Mouse (Mus musculus) ovary, adult 2 months (tissue): ENCODE results near the gene Alg1. TPM values are rescaled to one million over a fixed set of nuclear protein-coding genes. Genes with fewer than 3 reads are reported as not detected.

Experiments
- polyA plus RNA-seq: library from polyadenylated mRNA; depleted of rRNA; stranded (reverse); fragments of >200 nt; gene quantifications from 2 replicates; pipeline ENCODE4 v1.2.3, GENCODE M21; 2012; rRNA removed

Alg1 gene
- polyA plus RNA-seq = 81.5 and 85.5 TPM in 2 replicates

DNA sequence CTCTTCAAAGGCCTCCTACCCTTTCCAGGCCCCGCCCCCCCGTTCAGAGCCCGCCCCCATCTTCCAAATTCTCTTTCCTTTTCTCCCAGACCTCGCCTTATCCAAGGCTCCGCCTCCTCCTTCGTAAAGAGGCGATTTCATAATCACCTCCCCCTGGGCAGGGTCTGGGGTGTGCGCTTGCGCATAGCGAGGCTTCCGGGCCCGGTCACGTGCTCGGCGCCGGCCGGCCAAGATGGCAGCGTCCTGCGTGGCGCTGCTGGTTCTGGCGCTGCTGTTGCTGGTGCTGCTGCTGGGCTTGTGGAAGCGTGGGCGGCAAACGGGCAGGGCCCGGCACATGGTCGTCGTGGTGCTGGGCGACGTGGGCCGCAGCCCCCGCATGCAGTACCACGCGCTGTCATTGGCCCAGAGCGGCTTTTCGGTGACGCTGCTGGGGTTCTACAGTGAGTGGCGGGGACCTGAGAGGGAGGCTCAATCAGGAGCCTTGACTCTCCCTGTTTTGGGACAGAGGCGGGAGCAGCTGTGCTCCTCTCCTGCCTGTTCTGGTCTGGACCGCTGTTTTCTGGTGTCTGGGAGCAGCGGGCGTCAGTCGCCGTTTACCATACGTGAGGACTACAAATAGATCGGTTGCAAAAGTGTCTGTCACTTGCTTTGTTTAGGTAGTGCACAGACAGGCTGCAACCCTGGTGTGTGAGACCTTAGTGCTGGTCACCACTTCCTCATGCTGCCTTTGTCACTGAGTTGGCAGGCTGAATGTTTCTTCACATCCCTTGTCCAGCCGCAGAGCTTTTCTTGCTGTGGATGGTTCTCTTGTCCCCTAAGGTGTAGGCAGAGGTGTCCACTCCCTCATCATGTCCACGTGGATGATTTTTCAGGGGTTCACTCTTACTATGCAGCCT lies at the start of gene Alg1:
TSS of gene Alg1 (plus strand) at position 204 of the 896 bp plus-strand sequence.

DNA sequence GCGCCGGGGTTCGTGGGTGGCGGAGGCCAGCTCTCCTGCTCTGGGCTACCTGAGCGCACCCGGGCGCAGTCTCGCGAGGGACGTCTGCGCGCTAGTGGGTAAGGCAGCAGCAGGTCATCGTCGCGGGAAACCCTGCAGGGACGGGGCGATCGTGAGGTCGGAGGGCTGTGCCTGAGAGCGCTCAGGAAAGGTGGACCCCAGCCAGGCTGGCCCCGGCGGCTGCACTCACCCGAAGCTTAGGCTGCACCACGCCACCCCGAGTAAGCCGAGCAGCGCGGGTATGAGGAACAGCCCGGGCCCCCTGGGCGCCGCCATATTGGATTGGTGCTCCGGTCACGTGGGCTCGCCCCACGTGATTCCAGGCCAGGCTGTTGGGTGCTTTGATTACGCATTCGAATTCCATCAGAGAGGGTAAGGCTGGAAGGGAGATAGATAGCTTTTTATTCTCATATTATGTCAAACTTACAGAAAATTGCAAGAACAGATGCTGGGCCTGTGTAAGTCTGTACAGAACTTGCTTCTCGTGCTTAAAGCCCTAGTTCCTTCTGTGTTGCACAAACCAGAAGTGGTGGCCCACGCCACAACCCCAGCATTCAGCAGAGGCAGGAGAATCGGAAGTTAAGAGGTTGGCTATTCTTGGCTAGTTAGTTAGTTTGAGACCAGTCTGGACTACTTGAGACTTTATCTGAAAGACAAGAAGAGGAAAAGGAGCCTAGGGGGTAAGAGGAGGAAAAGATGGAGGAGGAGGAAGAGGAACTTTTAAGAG lies 29.6 kb upstream of the Alg1 start, which contains the start of gene Nagpa:
TSS of gene Nagpa (minus strand) at position 345 of the 766 bp plus-strand sequence.

DNA sequence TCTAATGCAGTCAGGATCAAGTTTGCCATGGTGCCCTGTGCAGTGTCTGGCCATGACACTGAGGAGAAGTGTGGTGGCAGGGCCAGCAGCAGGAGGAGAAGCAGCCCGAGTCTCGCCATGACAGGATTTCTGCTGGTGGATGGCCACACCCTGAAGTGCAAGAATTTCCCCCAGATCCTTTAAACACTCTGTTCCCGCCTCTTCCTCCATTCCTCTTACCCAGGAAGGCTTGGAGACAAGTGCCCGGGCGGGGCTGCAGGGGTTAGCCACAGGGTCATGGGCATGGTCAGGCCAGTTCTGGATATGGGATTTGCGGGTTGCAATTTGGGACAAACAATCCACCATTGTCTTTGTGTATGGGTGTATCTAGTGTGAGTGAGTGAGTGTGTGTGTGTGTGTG lies 11.3 kb upstream of the Alg1 start, which contains the start of gene AU021092:
TSS of gene AU021092 (minus strand) at position 160 of the 400 bp plus-strand sequence.

DNA sequence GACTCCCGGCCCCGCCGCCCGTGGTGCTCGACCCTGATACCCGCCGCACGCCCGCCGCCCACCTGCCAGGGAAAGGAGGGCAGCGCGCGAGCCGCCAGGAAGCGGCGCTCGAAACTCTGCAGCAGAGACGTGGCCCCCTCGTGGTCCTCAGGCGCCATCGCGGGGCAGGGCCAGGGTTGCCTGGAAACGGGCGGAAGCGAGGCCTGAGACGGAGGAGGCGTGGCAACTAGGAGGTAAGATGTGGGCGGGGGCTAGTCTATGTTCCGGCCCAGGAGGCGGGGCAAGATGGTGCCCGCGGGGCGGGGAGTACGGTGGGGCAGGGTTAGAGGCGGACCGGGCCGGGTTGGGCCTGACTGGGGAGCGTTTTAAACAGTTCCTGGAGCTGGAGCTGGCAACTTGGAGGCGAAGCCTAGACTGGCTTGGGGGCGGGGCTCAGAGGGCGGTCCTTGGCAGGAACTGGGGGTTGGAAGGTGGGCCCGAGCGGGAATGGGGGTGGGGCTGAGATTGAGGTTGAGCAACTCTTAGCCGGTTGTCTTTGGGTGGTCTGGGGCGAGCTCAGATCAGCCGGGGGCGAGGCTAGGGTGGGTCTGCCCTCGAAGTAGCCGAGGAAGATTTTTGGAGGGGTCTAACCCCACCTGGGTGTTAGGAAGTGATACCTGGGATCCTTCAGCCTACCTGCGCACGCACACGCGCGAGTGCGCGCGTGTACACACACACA lies 22.5 kb downstream of the Alg1 start, which contains the start of gene Eef2kmt:
TSS of gene Eef2kmt (minus strand) at position 205 of the 718 bp plus-strand sequence.

Other genes starting within 250 kb of the Alg1 start
- 0.18 and 0.52 TPM in 2 replicates for gene Sept12, start 235.8 kb upstream of the Alg1 start, polyA plus RNA-seq
- 37.0 and 63.4 TPM in 2 replicates for gene Smim22, start 226.3 kb upstream of the Alg1 start, polyA plus RNA-seq
- 117 and 151 TPM in 2 replicates for gene Rogdi, start 220.1 kb upstream of the Alg1 start, polyA plus RNA-seq
- gene Glyr1, start 183.8 kb upstream of the Alg1 start, polyA plus RNA-seq = 58.9 and 68.7 TPM in 2 replicates
- gene Ubn1, start 183.6 kb upstream of the Alg1 start, polyA plus RNA-seq = 35.8 and 43.4 TPM in 2 replicates
- 3.4 and 3.5 TPM in 2 replicates for gene Ppl, start 101.2 kb upstream of the Alg1 start, polyA plus RNA-seq
- gene Sec14l5, start 86.5 kb upstream of the Alg1 start, polyA plus RNA-seq = 0.81 and 0.83 TPM in 2 replicates
- 56.9 and 64.1 TPM in 2 replicates for gene Nagpa, start 29.6 kb upstream of the Alg1 start, polyA plus RNA-seq
- 78.3 and 86.0 TPM in 2 replicates for gene AU021092, start 11.3 kb upstream of the Alg1 start, polyA plus RNA-seq
- 105 and 108 TPM in 2 replicates for gene Eef2kmt, start 22.4 kb downstream of the Alg1 start, polyA plus RNA-seq